Mouse (Mus musculus) kidney, adult 2 months (tissue): ENCODE results near the gene Pnpo.

Experiments
- CTCF ChIP-seq: fragments of 200-500 bp; conservative IDR thresholded peaks from 2 replicates; pipeline ENCODE4 v1.5.1; 2011; ENCODE audit warnings: low read depth, mild to moderate bottlenecking, control low read depth, low read length, moderate library complexity, mixed read lengths; ENCODE audit not compliant: insufficient read depth, insufficient read length
- POLR2A ChIP-seq: fragments of 200-500 bp; IDR thresholded peaks from one replicate; pipeline ENCODE4 v1.6.1; 2011; ENCODE audit warnings: low read depth, low read length, control low read depth

- TF ChIP-seq CTCF, result no peak
- no peak for TF ChIP-seq POLR2A
Observed at GRCm38 (mm10) chr11:96926587-96926986, 17.2 kb downstream of the Pnpo start.
